Mouse (Mus musculus): ENCODE measurements at regions not wholly inside any gene's neighbourhood (a gene's known extent, or its start where the extent isn't known, plus 50 kb on each side); places are given as distances from the start of the nearest gene placed in this dataset.

GRCm38 (mm10) chr2:21970774-21971406 lies 256.4 kb upstream of the Myo3a start:
- no peak for ATAC-seq (replicated peaks; ENCODE audit: low FRiP score)
- H3K27ac ChIP-seq (ENCODE audit: low read depth, low read length), result no peak overlapping the region
- no peaks in the 10 kb centered on the region; the same call in 1 of the 2 replicates for H3K4me1 ChIP-seq (replicated peaks; ENCODE audit: control insufficient read depth, insufficient read depth, low read length)
- H3K9ac ChIP-seq (ENCODE audit: low read depth, low read length), result no peak overlapping the region
- 71% methylated on average over 1 of the region's 1 CpGs for WGBS
- H3K4me2 ChIP-seq, result no peak overlapping the region
- no peak for DNase-seq (ENCODE audit: low spot score)
- H3K27me3 ChIP-seq (replicated peaks; ENCODE audit: control insufficient read depth, insufficient read depth, low read length), result no peaks in the 10 kb centered on the region
- no peaks in the 10 kb centered on the region for H3K9me3 ChIP-seq (ENCODE audit: control insufficient read depth, low read length)
- H3K4me3 ChIP-seq (ENCODE audit: low read depth, low read length), result no peak overlapping the region
- H3K36me3 ChIP-seq (ENCODE audit: control insufficient read depth, insufficient read depth, low read length), result no peaks in the 10 kb centered on the region

DNA sequence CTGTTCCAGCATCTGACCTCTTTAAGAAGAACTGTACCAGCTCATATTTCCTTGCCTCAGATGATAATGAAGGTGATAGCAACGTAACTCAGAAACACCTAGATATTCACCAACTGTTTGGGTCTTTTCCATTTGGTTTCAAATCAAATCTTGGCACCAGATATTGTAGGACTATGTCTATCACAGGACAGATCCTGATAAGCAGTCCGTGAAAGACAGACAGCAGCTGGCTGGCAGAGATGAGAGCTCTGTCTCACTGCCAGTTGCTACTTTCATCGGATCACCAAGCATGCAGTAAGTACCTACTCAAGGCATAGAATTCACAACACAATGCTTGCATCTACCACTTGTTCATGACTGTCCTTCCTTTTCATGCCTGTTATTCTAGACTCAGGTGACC lies 252.7 kb upstream of the Myo3a start:
- DNase-seq (ENCODE audit: low spot score), result no peak
- ATAC-seq (replicated peaks; ENCODE audit: low FRiP score), result peak; percentile 54; the same call in 1 of the 2 replicates
- Histone ChIP-seq H3K27me3 (replicated peaks; ENCODE audit: control insufficient read depth, insufficient read depth, low read length) (no peaks in the 10 kb centered on the region), H3K4me2 (no peak overlapping the region), H3K4me1 (replicated peaks; ENCODE audit: control insufficient read depth, insufficient read depth, low read length) (no peaks in the 10 kb centered on the region; the same call in 1 of the 2 replicates), H3K36me3 (ENCODE audit: control insufficient read depth, insufficient read depth, low read length) (no peaks in the 10 kb centered on the region), H3K9ac (ENCODE audit: low read depth, low read length) (no peak overlapping the region), H3K9me3 (ENCODE audit: control insufficient read depth, low read length) (no peaks in the 10 kb centered on the region), H3K4me3 (ENCODE audit: low read depth, low read length) (no peak overlapping the region), H3K27ac (ENCODE audit: low read depth, low read length) (no peak overlapping the region)
- WGBS, result 45% methylated on average over 3 of the region's 3 CpGs

DNA sequence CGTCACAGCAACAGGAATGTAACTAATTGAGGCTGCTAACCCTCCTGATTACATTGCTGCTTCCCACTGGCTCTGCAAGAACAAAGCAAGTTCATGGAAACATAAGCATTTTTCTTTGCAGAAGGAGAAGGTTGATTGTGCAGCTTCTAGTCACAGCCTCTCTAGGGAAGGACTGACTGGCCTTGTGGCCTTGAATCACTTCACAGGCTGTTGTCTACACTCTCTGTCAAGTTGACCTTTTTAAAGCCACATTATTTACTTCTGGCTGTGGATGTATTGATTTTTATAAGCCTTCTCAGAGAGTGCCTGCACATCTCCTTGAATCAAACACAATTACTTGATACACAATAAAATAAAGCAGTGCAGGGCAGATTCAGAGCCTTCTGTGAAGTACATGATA lies 251.8 kb upstream of the Myo3a start:
- WGBS, result 44% methylated on average over 1 of the region's 1 CpGs
- Histone ChIP-seq H3K36me3 (ENCODE audit: control insufficient read depth, insufficient read depth, low read length) (no peaks in the 10 kb centered on the region), H3K4me2 (no peak overlapping the region), H3K9me3 (ENCODE audit: control insufficient read depth, low read length) (no peaks in the 10 kb centered on the region), H3K27me3 (replicated peaks; ENCODE audit: control insufficient read depth, insufficient read depth, low read length) (no peaks in the 10 kb centered on the region), H3K27ac (ENCODE audit: low read depth, low read length) (no peak overlapping the region), H3K9ac (ENCODE audit: low read depth, low read length) (no peak overlapping the region), H3K4me3 (ENCODE audit: low read depth, low read length) (no peak overlapping the region), H3K4me1 (replicated peaks; ENCODE audit: control insufficient read depth, insufficient read depth, low read length) (no peaks in the 10 kb centered on the region; the same call in 1 of the 2 replicates)
- DNase-seq (ENCODE audit: low spot score) (no peak), ATAC-seq (replicated peaks; ENCODE audit: low FRiP score) (no peak)

DNA sequence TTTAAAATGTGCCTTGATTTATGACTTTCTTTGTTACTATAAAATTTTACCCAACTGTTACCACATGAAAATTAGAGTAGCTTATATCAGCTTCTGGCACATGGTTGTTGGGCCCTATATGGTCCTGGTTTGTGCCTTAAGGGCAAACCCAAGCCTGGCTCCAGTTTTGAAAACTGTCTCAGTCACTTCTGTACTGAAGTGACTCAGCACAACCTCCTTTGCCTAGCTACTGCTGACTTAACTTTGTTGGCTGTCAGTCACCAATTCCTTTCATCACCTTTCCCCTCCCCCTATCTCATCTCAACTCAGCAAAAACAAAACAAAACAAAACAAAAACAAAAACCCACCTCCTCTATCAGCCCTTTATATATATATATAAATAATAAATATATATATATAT lies 251.0 kb upstream of the Myo3a start:
- Histone ChIP-seq H3K4me3 (ENCODE audit: low read depth, low read length) (no peak overlapping the region), H3K27ac (ENCODE audit: low read depth, low read length) (no peak overlapping the region), H3K36me3 (ENCODE audit: control insufficient read depth, insufficient read depth, low read length) (no peaks in the 10 kb centered on the region), H3K9ac (ENCODE audit: low read depth, low read length) (no peak overlapping the region), H3K27me3 (replicated peaks; ENCODE audit: control insufficient read depth, insufficient read depth, low read length) (no peaks in the 10 kb centered on the region), H3K4me1 (replicated peaks; ENCODE audit: control insufficient read depth, insufficient read depth, low read length) (no peaks in the 10 kb centered on the region; the same call in 1 of the 2 replicates), H3K4me2 (no peak overlapping the region), H3K9me3 (ENCODE audit: control insufficient read depth, low read length) (no peaks in the 10 kb centered on the region)
- DNase-seq (ENCODE audit: low spot score), result no peak
- ATAC-seq (replicated peaks; ENCODE audit: low FRiP score), result peak; percentile 47; the same call in 1 of the 2 replicates

GRCm38 (mm10) chr2:21976831-21977230 lies 250.5 kb upstream of the Myo3a start:
- Histone ChIP-seq H3K36me3 (ENCODE audit: control insufficient read depth, insufficient read depth, low read length) (no peaks in the 10 kb centered on the region), H3K27me3 (replicated peaks; ENCODE audit: control insufficient read depth, insufficient read depth, low read length) (no peaks in the 10 kb centered on the region), H3K4me2 (no peak overlapping the region), H3K9ac (ENCODE audit: low read depth, low read length) (no peak overlapping the region), H3K4me3 (ENCODE audit: low read depth, low read length) (no peak overlapping the region), H3K9me3 (ENCODE audit: control insufficient read depth, low read length) (no peaks in the 10 kb centered on the region), H3K27ac (ENCODE audit: low read depth, low read length) (no peak overlapping the region), H3K4me1 (replicated peaks; ENCODE audit: control insufficient read depth, insufficient read depth, low read length) (no peaks in the 10 kb centered on the region; the same call in 1 of the 2 replicates)
- ATAC-seq (replicated peaks; ENCODE audit: low FRiP score), result no peak
- 71% methylated on average over 2 of the region's 2 CpGs for WGBS
- DNase-seq (ENCODE audit: low spot score), result no peak

- 71% methylated on average over 9 of the region's 9 CpGs for WGBS
- H3K9me3 ChIP-seq (ENCODE audit: control insufficient read depth, low read length), result no peaks in the 10 kb centered on the region
- DNase-seq (ENCODE audit: low spot score), result no peak
- no peak overlapping the region for H3K27ac ChIP-seq (ENCODE audit: low read depth, low read length)
- H3K4me2 ChIP-seq, result no peak overlapping the region
- no peak overlapping the region for H3K4me3 ChIP-seq (ENCODE audit: low read depth, low read length)
- ATAC-seq (replicated peaks; ENCODE audit: low FRiP score), result no peak
- no peak overlapping the region for H3K9ac ChIP-seq (ENCODE audit: low read depth, low read length)
- no peaks in the 10 kb centered on the region for H3K27me3 ChIP-seq (replicated peaks; ENCODE audit: control insufficient read depth, insufficient read depth, low read length)
- H3K36me3 ChIP-seq (ENCODE audit: control insufficient read depth, insufficient read depth, low read length), result no peaks in the 10 kb centered on the region
- no peaks in the 10 kb centered on the region; the same call in 1 of the 2 replicates for H3K4me1 ChIP-seq (replicated peaks; ENCODE audit: control insufficient read depth, insufficient read depth, low read length)
Measured at GRCm38 (mm10) chr2:21980177-21980576, 247.1 kb upstream of the Myo3a start.

DNA sequence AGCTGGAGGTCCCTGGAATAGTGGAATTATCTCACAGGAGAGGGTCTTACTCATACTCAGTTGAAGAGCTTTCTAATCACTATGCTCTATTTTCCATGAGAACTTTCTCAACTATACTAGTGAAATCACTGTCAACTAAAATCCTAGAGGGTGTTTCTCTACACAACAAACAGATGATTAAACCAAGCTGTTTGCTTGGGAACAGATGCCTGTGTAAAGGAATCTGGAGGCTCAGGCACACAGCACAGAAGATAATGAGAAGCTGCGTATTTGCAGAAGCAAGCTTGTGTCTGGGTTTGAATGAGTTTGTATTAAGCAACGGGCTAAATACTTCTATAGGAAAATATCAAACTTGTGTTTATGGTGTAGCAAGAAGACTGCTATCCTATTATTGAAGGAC lies 202.9 kb upstream of the Myo3a start:
- DNase-seq (ENCODE audit: low spot score), result no peak
- no peak for ATAC-seq (replicated peaks; ENCODE audit: low FRiP score)
- Histone ChIP-seq H3K4me2 (no peak overlapping the region), H3K9me3 (ENCODE audit: control insufficient read depth, low read length) (no peaks in the 10 kb centered on the region), H3K36me3 (ENCODE audit: control insufficient read depth, insufficient read depth, low read length) (no peaks in the 10 kb centered on the region), H3K4me1 (replicated peaks; ENCODE audit: control insufficient read depth, insufficient read depth, low read length) (no peaks in the 10 kb centered on the region), H3K27ac (ENCODE audit: low read depth, low read length) (no peak overlapping the region), H3K4me3 (ENCODE audit: low read depth, low read length) (no peak overlapping the region), H3K27me3 (replicated peaks; ENCODE audit: control insufficient read depth, insufficient read depth, low read length) (no peaks in the 10 kb centered on the region), H3K9ac (ENCODE audit: low read depth, low read length) (no peak overlapping the region)
- 67% methylated on average over 2 of the region's 2 CpGs for WGBS

DNA sequence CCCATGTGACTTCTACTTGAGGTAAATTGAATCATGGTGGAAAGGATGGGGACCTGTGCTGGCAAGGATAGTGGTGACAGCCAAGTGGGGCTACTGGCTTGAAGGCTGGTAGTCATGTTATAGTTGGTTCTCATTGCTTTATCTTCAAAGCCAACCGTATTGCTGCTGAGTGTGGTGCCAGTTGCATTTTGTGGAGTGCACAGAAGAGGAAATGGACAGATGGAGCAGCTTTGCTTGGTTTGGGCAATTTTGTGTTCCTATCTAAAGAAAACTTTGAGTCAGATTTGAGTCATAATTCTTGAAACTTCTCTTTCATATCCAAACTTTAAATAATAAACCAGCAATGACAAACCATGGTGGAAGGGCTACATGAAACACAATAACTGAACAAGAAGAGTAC lies 200.5 kb upstream of the Myo3a start:
- Histone ChIP-seq H3K4me2 (no peak overlapping the region), H3K36me3 (ENCODE audit: control insufficient read depth, insufficient read depth, low read length) (no peaks in the 10 kb centered on the region), H3K4me3 (ENCODE audit: low read depth, low read length) (no peak overlapping the region), H3K9ac (ENCODE audit: low read depth, low read length) (no peak overlapping the region), H3K27ac (ENCODE audit: low read depth, low read length) (no peak overlapping the region), H3K9me3 (ENCODE audit: control insufficient read depth, low read length) (no peaks in the 10 kb centered on the region), H3K4me1 (replicated peaks; ENCODE audit: control insufficient read depth, insufficient read depth, low read length) (no peaks in the 10 kb centered on the region), H3K27me3 (replicated peaks; ENCODE audit: control insufficient read depth, insufficient read depth, low read length) (no peaks in the 10 kb centered on the region)
- 85% methylated on average over 1 of the region's 1 CpGs for WGBS
- no peak for DNase-seq (ENCODE audit: low spot score)
- ATAC-seq (replicated peaks; ENCODE audit: low FRiP score), result no peak

- 41% methylated on average over 1 of the region's 1 CpGs for WGBS
- ATAC-seq (replicated peaks; ENCODE audit: low FRiP score) (no peak), DNase-seq (ENCODE audit: low spot score) (no peak)
Measured at GRCm38 (mm10) chr2:22028569-22028968, 198.7 kb upstream of the Myo3a start.

More at GRCm38 (mm10) chr2:22028569-22028968, 198.7 kb upstream of the Myo3a start:
- Histone ChIP-seq H3K9me3 (ENCODE audit: control insufficient read depth, low read length) (no peaks in the 10 kb centered on the region), H3K27me3 (replicated peaks; ENCODE audit: control insufficient read depth, insufficient read depth, low read length) (no peaks in the 10 kb centered on the region), H3K4me2 (no peak overlapping the region), H3K36me3 (ENCODE audit: control insufficient read depth, insufficient read depth, low read length) (no peaks in the 10 kb centered on the region), H3K27ac (ENCODE audit: low read depth, low read length) (no peak overlapping the region), H3K4me3 (ENCODE audit: low read depth, low read length) (no peak overlapping the region), H3K9ac (ENCODE audit: low read depth, low read length) (no peak overlapping the region), H3K4me1 (replicated peaks; ENCODE audit: control insufficient read depth, insufficient read depth, low read length) (no peaks in the 10 kb centered on the region)

Data from liver, embryonic 11.5 days (tissue).